Mouse (Mus musculus) heart, postnatal 0 days (tissue): Measurements from ENCODE around the gene Eef2.
"Not testable (repeated sequence)": the region's sequence is repeated elsewhere in the genome, so short reads cannot be mapped to it uniquely, and the experiment has no call there.

Experiments
- CTCF ChIP-seq: IDR thresholded peaks from 2 replicates; pipeline ENCODE4 v1.5.1; 2016; ENCODE audit warnings: antibody characterized with exemption, control low read depth, low read depth
- EP300 ChIP-seq: IDR thresholded peaks from 2 replicates; pipeline ENCODE4 v1.6.1; 2016; ENCODE audit warnings: antibody characterized with exemption, low read depth

DNA sequence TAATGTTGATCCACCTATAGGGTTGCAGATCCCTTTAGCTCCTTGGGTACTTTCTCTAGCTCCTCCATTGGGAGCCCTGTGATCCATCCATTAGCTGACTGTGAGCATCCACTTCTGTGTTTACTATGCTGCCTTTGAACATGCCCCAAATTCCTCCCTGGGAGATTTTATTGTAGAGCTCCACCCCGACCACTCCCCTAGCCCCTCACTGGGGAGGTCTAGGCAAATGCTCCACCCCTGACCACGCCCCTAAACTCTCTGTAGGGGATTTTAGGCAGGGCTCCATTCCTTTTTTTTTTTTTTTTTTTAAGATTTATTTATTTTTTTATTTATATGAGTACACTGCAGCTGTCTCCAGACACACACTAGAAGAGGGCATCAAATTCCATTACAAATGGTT lies 47.3 kb downstream of the Eef2 start:
- TF ChIP-seq CTCF, EP300: not testable (repeated sequence)
